Mouse (Mus musculus): Measurements from ENCODE around the gene Mon2.

GRCm38 (mm10) chr10:123076245-123077023 is at the start of gene Mon2:
- TF ChIP-seq CTCF (IDR thresholded peaks at IDR 0.05; ENCODE audit: extremely low read depth, insufficient read depth, low read length) (no peak), POLR2A (IDR thresholded peaks at IDR 0.05; ENCODE audit: extremely low read depth, insufficient read depth, low read length) (peak; percentile 74; the same call in 1 of the 2 replicates)
